Mouse (Mus musculus) heart, adult 11 months (tissue): Measurements from ENCODE around the gene Naaladl2.

ENCODE experiments used
- DNase-seq: peaks from one replicate; pipeline ENCODE4 v3.0.0; 2022

Naaladl2 gene

DNA sequence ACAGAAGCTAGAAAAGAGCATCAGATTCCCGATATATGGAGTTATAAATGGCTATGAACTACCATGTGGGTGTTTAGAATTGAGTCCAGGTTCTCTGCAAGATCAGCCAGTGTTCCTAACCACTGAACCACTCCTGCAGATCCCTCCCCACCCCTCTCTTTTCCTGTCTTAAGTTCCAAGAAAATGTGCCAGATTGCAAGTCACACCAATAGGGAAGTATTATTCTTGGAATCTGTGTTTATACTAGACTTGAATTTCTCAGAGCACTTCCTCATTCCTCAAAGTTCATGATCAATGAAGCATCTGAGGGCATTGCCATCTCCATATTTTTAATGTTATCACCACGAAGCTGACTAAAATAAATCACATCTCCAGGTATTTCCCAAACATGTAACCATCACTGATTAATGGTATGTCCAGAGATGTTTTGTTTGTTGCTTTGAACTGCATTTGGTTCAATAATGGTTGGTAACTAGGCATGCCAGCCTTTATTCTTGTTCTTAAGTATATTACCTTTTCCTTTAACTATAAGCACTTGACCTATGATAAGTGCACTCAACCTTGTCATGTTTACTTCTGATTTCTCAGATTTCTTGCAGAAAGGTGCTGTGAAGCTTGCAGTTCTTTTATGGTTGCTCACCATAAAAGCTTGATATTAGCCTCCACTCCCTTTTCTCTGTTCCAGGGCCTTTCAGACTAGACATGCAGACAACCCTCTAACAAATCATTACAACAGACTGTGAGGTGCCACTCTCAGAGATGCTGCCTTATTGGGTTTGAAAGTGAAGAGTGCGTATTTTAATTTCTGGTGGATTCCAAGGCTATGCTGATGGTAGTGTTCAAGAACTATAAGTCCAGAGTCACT, 475.8 kb downstream of the Naaladl2 start:
- DNase-seq = peak; percentile 23

DNA sequence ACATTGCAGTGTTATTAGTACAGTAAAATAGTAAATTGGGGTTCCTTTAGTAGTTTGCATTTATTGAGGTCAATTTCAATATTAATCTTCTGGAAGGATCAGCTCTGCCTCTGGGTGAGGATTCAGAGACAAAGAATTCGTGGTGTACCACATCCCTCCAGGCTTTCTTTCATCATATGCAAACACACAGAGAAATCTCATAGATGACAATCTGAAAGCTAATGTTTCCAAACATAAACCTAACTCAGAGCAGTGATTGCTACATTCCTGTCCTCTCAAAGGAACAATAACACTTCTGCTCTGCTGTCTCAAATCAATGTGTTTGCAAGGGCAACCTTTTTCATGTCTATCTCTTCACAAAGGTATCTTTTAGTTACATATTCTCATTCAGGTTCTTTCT, 478.7 kb downstream of the Naaladl2 start:
- DNase-seq = no peak

DNA sequence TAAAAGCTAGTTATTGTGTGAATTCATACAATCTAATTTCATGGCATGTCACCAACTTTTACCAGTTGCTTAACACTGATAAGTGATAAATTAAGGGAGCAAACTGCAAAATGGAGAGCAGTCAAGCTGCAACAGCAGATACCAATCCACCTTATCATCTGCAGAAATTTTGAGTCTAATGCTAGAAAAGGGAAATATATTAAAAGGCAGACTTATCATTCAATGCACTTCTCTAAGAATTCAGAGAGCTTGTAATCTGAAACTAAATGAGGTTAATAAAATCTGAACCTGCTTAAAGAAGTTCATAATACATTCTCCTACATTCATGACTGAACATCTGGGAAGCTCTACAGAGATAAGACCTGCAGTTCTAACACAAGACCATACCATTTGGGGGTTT, 480.3 kb downstream of the Naaladl2 start:
- DNase-seq = no peak

DNA sequence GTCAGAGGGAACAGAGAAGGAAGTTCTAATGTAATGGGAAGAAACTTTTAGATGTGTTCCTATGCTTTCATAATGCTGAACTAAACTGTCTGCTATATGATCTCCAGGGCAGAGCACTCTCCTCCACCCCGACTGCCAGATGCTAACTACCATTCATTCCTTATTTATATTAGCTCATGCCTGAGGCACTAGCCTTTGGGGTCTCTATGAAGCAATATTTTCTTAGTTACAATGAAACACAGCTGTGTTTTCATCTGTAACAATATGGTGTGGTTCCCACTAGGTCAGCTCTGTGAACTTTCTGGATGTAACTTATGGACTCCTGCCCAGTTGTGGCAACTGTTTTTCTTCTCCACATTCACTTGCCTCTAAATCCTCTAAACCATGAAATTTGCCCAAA, 514.0 kb downstream of the Naaladl2 start:
- DNase-seq = no peak

DNA sequence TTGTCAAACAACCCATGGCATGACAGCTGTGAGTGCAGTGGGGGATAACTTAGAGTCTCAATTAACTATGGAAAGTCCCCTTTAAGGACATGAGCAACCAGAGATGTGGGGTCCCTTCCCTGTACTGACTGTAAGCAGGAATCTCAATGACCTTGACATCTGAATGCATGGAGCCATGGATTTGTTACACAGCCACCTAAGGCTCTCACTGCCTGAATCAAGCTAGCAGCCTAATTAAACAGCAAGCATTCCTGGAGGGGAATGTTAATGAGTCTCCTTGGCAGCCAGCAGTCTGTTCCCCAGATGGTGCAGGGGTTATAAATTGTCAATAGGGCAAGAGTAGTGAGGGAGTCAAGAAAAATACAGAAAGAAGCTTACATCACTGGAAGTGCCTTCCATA, 538.6 kb downstream of the Naaladl2 start:
- DNase-seq = no peak

DNA sequence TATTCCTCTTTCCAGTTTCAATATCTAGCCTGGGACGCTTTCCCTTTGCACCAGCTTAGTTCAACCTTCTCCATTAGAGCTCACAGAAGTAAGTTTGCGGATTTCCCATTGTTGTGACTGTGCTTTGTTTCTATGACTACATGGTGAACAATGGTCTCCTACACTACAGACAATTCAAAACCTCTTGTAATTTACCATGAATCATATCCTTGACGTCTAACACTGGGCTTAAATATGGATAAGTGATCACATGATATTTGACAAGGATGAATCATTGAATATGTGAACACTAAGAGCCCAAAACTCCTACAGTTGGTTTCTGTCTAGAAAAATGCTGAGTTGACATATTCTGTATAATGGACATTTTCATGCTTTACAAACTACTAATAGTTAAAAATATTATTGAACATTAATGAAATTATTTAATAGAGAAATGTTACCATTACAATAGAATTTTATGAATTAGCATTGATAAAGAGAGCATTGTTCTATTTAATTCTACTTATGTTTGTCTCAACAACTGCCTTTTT, 539.2 kb downstream of the Naaladl2 start:
- DNase-seq = no peak

DNA sequence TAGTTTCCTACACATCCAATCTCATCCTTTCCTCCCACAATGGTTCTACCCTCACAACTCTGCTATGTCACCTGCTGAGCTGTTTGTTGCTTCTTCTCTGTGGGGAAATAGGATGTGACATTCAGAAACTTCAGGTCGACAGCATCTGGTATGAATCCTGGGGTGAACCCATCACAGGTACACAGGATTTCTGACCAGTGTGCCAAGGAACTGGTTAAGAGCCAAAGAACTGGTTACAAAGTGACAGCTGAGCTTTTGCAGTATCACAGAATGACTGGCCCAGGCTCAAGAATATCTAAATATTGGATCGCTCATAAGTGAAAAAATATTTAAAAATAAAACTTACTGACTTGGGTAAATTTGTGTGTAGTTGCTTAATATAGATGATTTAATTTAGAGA, 548.6 kb downstream of the Naaladl2 start:
- DNase-seq = no peak

DNA sequence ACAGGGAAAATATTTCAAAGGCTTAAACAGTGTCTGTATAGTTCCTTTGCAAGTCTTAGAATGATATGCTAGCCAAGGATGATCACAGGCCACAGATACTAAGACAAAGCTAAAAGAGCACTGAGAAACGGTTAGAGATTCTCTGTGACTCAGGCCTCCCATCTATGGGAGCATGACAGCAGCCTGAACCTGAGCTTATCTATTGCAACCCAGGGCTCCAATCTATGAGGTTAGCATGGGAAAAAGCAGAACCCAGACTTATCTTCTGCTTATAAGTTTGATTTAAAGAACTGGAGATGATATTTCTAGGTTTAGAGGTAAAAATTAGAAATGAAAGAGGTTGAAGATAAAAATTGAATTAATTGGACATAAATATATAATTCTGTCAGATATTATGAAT, 587.4 kb downstream of the Naaladl2 start:
- DNase-seq = no peak

DNA sequence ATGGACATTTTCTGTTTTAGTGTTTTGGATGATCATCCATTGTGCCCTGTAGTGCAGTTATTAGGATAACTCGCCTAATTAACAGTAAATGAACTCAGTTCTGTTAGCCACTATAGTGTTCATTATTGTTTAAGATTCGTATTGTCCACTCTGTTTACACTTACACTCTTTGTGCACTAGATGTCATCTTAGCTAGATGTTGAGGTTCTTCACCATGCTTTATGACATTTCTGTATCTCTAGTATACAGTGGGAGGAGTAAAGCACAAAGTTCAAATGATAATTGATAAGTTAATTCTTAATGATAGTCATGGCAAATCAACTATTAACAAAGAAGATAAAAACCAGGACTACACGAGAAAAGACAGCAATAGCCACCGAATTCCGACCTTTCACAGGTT, 590.4 kb downstream of the Naaladl2 start:
- no peak for DNase-seq

DNA sequence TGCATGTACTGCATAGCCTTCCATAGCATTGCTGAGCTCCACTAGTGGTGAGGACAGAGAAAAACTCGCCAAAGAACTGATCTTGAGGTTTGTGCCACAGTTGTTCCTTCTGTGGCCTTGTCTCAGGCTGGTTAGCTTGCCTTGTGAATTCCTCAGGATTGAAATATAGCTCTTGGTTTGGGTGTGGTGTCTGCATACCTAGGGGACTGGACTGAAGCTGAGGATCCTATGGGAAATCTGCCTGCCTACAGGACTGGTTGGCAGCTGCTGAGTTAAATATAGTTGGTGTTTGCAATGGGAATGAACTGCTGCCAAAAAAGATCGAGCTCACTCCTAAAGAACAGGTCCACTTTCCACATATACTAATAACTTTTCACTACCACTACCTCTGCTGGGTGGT, 591.4 kb downstream of the Naaladl2 start:
- DNase-seq = no peak

DNA sequence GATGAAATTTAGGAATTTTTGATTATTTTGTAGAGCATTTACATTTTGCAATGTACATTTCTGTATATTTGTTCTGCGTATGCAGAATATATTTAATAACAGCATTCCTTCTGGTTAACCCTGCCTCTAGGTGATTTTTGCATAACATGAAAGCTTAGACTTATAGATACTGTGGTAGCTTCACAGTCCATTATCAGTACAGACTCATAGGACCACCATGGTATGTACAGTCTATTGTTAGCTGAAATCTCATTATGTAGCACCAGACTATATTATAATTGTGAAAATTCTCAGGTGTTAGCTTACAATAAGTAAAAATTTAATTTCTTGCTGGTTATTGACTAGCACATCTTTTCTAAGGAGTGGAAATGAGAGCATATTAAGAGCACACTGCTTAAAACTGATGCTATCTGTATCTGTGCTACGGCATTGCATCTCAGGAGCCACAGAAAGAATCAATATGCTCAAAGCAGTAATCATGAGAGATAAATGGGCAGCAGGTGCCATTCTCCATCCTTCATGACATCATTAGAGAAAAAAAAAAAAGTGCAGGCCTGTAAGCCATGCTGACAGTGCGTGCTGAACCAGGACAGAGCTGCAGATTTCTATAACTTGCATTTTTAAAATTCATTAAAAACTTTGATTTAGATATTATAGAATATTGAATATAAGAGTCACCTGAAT, 610.1 kb downstream of the Naaladl2 start:
- DNase-seq = peak; percentile 29

DNA sequence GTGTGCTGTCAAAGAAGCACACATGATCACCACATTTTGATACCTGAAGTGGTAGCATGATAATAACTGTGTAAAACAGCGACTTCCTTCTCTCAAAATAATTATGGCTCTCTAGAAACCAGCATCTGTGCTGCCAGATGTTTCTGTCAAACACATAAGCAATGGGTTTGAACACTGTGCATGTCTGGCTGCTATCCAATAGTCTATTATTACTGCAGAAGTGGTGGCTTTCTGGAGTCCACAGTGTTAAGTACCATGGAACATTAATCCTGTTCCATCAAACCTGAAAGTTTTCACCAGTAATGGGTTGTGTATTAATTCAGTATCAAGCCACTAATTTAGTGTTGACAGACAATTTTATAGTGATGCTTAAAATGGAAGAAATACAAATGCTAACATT, 629.1 kb downstream of the Naaladl2 start:
- no peak for DNase-seq

DNA sequence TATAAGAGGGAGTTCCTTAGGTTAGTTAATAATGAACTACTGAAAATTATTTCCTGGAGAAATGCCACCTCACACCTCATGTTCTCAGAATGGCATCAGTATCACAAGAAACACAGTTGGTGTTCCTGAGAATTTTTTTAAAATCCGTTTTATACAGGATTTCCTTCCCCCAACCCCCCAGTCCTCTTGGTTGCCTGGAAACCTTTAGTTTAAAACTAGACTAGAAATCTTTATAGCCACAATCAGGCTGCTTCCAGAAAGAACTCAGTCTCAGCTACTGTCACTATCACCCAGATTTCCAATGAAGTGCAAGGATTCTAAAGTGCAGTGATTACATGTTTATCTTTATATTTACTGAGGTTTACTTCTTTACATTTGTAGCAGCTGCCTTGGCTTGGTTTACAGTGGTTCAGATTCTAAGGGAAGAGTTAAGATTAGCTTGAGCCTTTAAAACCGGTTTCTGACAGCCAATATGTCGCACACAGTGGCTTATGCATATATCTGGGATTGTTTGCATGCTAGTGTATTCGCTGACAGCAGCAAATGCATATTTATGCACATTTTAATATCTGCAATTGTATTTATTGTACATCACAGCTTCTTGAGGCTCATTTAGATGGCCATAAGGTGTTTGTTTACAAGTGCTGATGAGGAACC, 657.5 kb downstream of the Naaladl2 start:
- no peak for DNase-seq

DNA sequence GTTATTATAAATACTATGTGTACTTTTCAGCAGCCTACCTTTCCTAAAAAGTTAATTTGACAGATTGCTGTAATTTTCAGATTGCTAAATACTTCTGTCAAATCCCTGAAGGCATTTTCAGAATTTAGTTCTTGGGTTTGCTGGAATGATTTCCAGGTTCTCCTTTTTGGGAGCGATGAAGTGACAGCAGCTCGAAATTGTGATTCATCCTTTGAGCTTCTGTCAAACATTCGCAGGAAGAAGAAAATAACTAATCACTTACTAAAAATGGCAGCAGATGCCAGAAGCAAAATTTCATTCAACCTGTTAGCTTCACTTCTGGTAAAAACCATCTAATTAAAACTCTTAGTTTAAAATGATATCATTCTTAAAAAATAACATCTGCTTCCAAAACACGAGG, 680.1 kb downstream of the Naaladl2 start:
- no peak for DNase-seq

DNA sequence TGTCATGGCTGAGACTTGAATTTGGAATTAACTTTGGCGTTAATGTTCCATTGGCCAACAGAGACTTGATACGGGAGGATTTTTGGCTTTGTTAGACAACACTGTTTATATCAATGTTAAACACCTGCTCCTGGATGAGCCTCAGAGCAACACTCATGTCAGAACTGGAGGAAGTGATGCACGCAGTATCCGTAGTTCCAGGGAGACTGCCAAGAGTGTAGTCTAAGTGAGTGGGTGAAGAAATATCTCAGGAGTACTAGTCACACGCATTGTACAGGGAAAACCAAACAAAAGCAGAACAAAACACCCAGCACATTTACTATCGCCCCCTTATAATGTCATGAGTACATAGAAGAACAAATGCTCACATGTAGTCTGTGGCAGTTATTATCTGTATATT, 703.4 kb downstream of the Naaladl2 start:
- DNase-seq = no peak

DNA sequence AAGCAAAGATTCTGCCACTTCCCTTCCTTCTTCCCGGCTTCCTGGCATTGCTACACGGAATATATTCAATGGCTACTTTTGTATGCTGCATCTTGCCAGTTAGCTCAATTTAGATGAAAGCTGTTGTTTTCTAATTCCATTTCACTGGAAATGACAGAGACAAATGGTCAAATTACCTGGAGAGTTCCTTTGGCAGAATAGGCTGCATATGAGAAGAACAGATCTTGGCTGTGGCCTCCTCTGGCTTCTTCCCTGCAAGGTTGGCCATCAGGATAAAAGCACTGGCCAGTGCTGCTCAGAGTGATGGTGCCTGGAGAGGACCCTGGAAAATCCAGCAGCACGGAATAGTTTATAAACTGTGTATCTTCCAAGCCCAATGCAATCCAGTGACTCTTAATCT, 711.3 kb downstream of the Naaladl2 start:
- DNase-seq = no peak

DNA sequence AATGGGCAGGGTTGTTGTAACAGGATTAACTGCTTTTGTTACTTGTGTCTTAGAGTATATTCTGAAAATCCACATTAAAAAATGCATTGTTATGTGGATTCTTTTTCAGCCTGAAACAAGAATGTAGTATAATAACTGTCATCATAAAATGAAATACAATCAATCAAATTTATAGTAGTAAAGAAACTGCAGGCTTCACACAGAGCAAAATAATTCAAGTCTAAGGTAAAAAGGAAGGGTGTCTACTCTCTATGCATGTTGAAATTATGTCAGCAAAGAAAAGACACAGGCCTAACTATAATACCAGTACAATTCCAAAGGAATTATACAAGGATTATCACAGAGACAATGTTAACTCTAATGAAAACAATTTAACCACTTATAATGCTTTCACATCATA, 752.3 kb downstream of the Naaladl2 start:
- DNase-seq = no peak

DNA sequence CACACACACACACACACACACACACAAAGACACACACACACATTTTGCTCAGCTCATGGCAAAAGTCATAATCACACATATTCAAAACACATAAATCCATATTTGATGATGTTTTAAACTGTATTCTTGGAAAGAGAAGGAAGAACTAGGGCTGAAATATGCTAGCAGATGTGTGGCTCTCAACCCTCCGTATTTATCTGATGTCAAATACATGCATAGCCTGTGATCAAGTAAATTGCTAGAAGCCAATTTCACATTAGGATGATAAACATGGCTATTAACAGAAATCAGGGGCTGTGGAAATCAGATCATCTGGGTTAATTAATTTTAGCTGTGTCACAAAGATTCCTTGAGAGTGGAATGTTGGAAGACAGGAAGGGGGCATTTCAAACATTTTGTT, 752.8 kb downstream of the Naaladl2 start:
- DNase-seq = no peak

DNA sequence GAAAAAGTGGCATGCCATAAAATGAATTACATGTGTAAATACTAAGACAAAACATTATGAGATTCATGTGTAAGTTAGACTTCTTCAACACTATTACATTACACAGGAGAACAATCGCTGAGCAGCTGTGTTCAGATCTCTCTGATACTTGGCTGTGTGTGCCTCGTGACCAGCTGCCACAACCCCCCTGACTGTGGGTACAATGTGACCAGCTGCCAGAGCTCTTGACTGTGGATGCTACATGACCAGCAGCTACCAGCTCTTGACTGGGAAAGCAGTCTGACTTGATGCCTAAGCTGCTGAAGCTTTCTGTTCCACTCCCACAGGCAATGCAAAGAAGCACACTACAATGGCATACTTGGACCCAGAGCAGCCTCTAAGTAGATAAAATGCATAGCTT, 789.1 kb downstream of the Naaladl2 start:
- DNase-seq = no peak

DNA sequence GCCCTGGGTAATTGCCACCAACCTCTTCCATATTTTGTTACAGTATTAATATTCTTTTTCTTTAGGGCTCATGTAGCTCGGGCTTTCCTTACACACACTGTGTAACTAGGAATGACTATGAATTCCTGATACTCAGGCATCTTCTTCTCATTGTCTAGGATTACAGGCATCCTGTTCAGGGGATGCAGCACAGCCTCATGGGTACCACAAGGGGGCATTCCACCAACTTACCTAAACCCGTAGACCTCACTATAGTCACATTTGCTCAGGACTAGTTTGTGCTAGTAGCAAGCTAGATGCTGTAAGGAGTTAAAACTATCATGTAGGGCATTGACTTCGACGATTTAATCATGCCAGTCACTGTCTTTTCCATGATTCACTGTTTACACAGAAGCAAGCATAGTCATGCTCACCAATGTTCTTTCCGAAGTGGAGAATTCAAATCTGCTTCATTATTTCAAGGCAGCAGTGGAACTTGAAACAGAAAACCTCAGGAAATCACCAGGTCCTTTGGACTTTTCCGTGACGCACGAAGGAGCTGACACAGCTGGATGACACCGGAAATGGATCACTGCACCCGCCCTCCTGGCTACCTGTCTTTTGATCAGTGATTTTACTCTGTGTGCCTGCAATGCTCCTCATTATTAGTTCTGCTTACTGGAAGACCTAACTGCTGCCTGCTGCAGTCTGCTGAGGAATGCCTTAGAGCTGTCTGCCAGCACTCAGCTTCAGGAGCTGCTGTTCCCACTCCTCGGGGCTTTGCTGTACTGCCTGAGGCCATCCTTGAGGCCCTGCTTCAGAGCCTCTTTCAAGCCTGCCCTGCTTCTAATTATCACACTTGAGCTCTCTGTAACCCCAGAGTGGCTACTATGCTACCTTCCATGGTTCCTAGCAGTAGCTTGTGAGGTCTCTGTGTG, 822.3 kb downstream of the Naaladl2 start:
- no peak for DNase-seq

DNA sequence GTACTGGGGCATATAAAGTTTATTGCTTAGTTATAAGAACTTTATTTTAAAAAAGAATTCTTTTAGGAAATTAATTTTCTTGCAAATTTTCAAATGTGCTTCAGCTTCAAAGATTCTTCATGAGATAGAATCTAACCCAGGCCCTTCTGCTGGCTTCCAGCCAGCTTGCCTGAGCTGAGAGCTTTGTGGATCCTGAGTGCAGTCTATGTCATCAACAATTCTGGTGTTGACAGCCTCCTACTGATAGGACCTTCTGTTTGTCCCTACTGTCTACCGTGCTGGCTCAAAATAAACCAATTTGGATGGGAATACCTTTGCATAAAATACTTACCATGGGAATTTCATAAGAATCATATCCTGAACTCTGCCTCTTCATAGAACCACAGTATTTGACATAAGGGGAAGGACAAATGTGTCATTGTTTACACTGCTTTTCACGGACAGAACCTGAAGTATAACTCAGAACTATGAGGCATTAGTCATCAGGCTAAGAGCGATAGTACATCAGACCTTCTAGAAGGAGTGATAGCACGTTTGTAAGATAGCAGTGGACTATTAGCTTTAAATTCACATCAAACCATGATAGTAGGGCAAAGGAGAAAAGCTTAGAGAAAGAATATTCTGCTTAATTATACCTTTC, 829.3 kb downstream of the Naaladl2 start:
- no peak for DNase-seq

DNA sequence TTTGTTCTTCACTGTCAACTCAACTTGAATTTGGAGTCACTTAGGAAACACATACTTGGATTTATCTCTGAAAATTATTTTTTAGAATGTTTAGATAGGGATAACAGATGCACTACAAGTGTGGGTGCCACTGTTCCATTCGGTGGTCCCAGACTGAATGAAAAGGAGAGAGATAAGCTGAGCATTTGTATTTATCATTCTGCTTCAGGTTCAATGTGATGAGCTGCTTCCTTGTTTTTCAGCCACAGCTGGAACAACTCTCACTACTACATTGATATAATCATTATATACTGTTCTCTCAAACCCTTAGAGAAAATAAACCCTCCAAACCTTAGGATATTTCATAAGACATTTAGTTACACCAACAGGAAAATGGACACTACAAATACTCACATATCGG, 918.6 kb downstream of the Naaladl2 start:
- no peak for DNase-seq
